Mouse (Mus musculus): ENCODE data around the gene Tfb1m.

GRCm38 (mm10) chr17:3529523-3529922 lies 28.1 kb downstream of the Tfb1m start:
- TF ChIP-seq CTCF (IDR thresholded peaks at IDR 0.05; ENCODE audit: control insufficient read depth, insufficient read depth, insufficient replicate concordance, low read depth, low read length) (no peak), POLR2A (IDR thresholded peaks at IDR 0.05; ENCODE audit: control insufficient read depth, low read depth, low read length) (no peak)
